Mouse (Mus musculus): ENCODE data around the gene AI597479.

DNA sequence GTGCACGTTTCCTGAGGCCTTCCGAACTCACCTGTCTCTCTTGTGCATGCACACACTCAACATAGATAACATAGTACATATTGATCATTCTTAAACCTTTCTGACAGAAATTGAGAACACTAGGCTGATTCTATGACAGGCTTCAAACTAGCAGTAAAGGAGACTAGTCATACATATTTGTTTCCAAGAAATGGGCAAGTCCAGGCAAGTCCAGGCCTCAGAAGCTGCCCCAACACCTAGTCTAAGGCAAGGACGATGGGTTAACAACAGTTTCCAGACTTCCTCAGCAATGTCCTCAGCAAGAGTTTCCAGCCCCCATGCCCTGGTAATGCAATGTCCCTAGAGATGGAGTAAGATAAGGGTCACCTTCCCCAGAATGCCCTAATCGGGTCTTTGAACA lies 45.3 kb downstream of the AI597479 start:
- TF ChIP-seq POLR2A (IDR thresholded peaks at IDR 0.05; ENCODE audit: low read depth, low read length) (no peak), CTCF (IDR thresholded peaks at IDR 0.05; ENCODE audit: extremely low read depth, insufficient read depth, insufficient read length, insufficient replicate concordance) (no peak)
